Mouse (Mus musculus) heart, adult 2 months (tissue): ENCODE measurements around the gene Rcn1. TPM values are rescaled to one million over a fixed set of nuclear protein-coding genes. Genes with fewer than 3 reads are reported as not detected.

Source experiments
- DNase-seq, 2 experiments: peaks; one replicate each; pipeline ENCODE4 v3.0.0; 2021
- H3K27ac ChIP-seq: fragments of 200-600 bp; 2 replicates; pipeline ENCODE4 v1.8.1; 2022
- H3K27me3 ChIP-seq: fragments of 200-500 bp; 2 replicates; pipeline ENCODE4 v1.6.1; 2012; ENCODE audit warnings: mild to moderate bottlenecking, low read length, inconsistent platforms, mixed read lengths; ENCODE audit not compliant: control insufficient read depth, insufficient read depth
- H3K36me3 ChIP-seq: fragments of 200-500 bp; 2 replicates; pipeline ENCODE4 v1.6.1; 2012; ENCODE audit warnings: low read length, inconsistent platforms; ENCODE audit not compliant: control insufficient read depth, insufficient read depth
- H3K4me1 ChIP-seq: fragments of 200-500 bp; 2 replicates; pipeline ENCODE4 v1.6.1; 2011; ENCODE audit warnings: low read length; ENCODE audit not compliant: control insufficient read depth, insufficient read depth
- H3K4me3 ChIP-seq: fragments of 200-600 bp; 2 replicates; pipeline ENCODE4 v1.8.1; 2022
- H3K79me2 ChIP-seq: fragments of 200-500 bp; replicated peaks from 2 replicates; pipeline ENCODE4 v1.6.1; 2012; ENCODE audit warnings: mild to moderate bottlenecking, inconsistent platforms, low read length, moderate library complexity, mixed read lengths; ENCODE audit not compliant: control insufficient read depth, insufficient read depth
- H3K9ac ChIP-seq: fragments of 200-500 bp; 2 replicates; pipeline ENCODE4 v1.6.1; 2012; ENCODE audit warnings: low read depth, mild to moderate bottlenecking, control low read depth, inconsistent platforms, low read length, mixed read lengths
- CTCF ChIP-seq: fragments of 200-600 bp; IDR thresholded peaks from 2 replicates; pipeline ENCODE4 v1.8.1; 2022; ENCODE audit warnings: antibody characterized with exemption, mild to moderate bottlenecking, moderate library complexity
- EP300 ChIP-seq: fragments of 200-500 bp; IDR thresholded peaks from 2 replicates; pipeline ENCODE4 v1.6.1; 2011; ENCODE audit warnings: low read depth, low read length, control low read depth; ENCODE audit not compliant: insufficient read depth
- POLR2A ChIP-seq: fragments of 200-500 bp; IDR thresholded peaks from 2 replicates; pipeline ENCODE4 v1.6.1; 2011; ENCODE audit warnings: mild to moderate bottlenecking, low read depth, low read length, control low read depth; ENCODE audit not compliant: insufficient read depth
- WGBS: fragments of 180-500 bp; shearing (Covaris S2); methylation state at CpG from one replicate; pipeline ENCODE4 v1.1.7; 2018; 5-methylcytosine and 5-hydroxymethylcytosine counted together
- intact Hi-C: fragments of 180-260 bp; cut with DNase I; formaldehyde crosslinking; loops from one replicate; pipeline ENCODE4 v1.15.1; 2025
- polyA plus RNA-seq: library from polyadenylated mRNA; depleted of rRNA; stranded (reverse); fragments of >200 nt; gene quantifications from 2 replicates; pipeline ENCODE4 v1.2.3, GENCODE M21; 2012
- total RNA-seq, 2 experiments: library from RNA; stranded (reverse); gene quantifications; 2 replicates each; pipeline ENCODE4 v1.2.3; 2021

The Rcn1 gene
- total and polyA plus RNA-seq, 3 experiments = 6.9 to 21.4 (median 20.7) TPM

GRCm38 (mm10) chr2:105391414-105391784 lies 7.7 kb downstream of the Rcn1 start:
- Histone ChIP-seq H3K4me3 (no peak overlapping the region), H3K9ac (no peak overlapping the region), H3K4me1 (peaks cover 1% of the 10 kb centered on the region), H3K27me3 (no peaks in the 10 kb centered on the region), H3K79me2 (no peaks in the 10 kb centered on the region), H3K27ac (no peak overlapping the region), H3K36me3 (no peaks in the 10 kb centered on the region)
- intact Hi-C loops = no loop called here
- TF ChIP-seq CTCF (no peak), EP300 (no peak), POLR2A (no peak)
- 91% methylated on average over 4 of the region's 4 CpGs for WGBS
- no peak for DNase-seq

- 77% methylated on average over 6 of the region's 6 CpGs for WGBS
- no peak for TF ChIP-seq CTCF
- TF ChIP-seq POLR2A = no peak
- no peak for TF ChIP-seq EP300
- Histone ChIP-seq H3K36me3 (no peaks in the 10 kb centered on the region), H3K79me2 (no peaks in the 10 kb centered on the region), H3K27ac (no peak overlapping the region), H3K27me3 (no peaks in the 10 kb centered on the region), H3K9ac (no peak overlapping the region), H3K4me3 (no peak overlapping the region), H3K4me1 (no peaks in the 10 kb centered on the region)
- intact Hi-C loops = no loop called here
- no peak for DNase-seq
Observed at GRCm38 (mm10) chr2:105390653-105391413, 8.3 kb downstream of the Rcn1 start.

- WGBS = 62% methylated on average over 17 of the region's 17 CpGs
- DNase-seq = no peak
- Histone ChIP-seq H3K79me2 (no peaks in the 10 kb centered on the region), H3K27ac (no peak overlapping the region), H3K4me3 (no peak overlapping the region), H3K27me3 (no peaks in the 10 kb centered on the region), H3K4me1 (no peaks in the 10 kb centered on the region), H3K9ac (no peak overlapping the region), H3K36me3 (no peaks in the 10 kb centered on the region)
- intact Hi-C loops = no loop called here
- TF ChIP-seq EP300 (no peak), CTCF (no peak), POLR2A (no peak)
Observed at GRCm38 (mm10) chr2:105389007-105389890, 9.9 kb downstream of the Rcn1 start.

- H3K27ac ChIP-seq = no peak overlapping the region
- H3K36me3 ChIP-seq = no peaks in the 10 kb centered on the region
- DNase-seq = no peak
- 77% methylated on average over 4 of the region's 4 CpGs for WGBS
- no peak overlapping the region for H3K9ac ChIP-seq
- no peaks in the 10 kb centered on the region for H3K4me1 ChIP-seq
- no peaks in the 10 kb centered on the region for H3K27me3 ChIP-seq
- intact Hi-C loops = no loop called here
- no peak for TF ChIP-seq POLR2A
- H3K79me2 ChIP-seq = no peaks in the 10 kb centered on the region
- H3K4me3 ChIP-seq = no peak overlapping the region
Observed at GRCm38 (mm10) chr2:105386418-105386817, 12.7 kb downstream of the Rcn1 start.

- H3K27me3 ChIP-seq = no peaks in the 10 kb centered on the region
- no peak for DNase-seq
- intact Hi-C loops = no loop called here
- H3K4me1 ChIP-seq = no peaks in the 10 kb centered on the region
- TF ChIP-seq POLR2A (no peak), CTCF (no peak), EP300 (no peak)
- H3K36me3 ChIP-seq = no peaks in the 10 kb centered on the region
- H3K27ac ChIP-seq = no peak overlapping the region
- H3K9ac ChIP-seq = no peak overlapping the region
- no peaks in the 10 kb centered on the region for H3K79me2 ChIP-seq
- 79% methylated on average over 3 of the region's 3 CpGs for WGBS
- no peak overlapping the region for H3K4me3 ChIP-seq
Observed at GRCm38 (mm10) chr2:105384998-105385397, 14.1 kb downstream of the Rcn1 start.

- no peak for DNase-seq
- H3K4me1 ChIP-seq = no peaks in the 10 kb centered on the region
- intact Hi-C loops = no loop called here
- 74% methylated on average over 8 of the region's 8 CpGs for WGBS
- no peaks in the 10 kb centered on the region for H3K27me3 ChIP-seq
- no peaks in the 10 kb centered on the region for H3K36me3 ChIP-seq
- H3K4me3 ChIP-seq = no peak overlapping the region
- TF ChIP-seq CTCF (no peak), POLR2A (no peak), EP300 (no peak)
- H3K9ac ChIP-seq = no peak overlapping the region
- H3K79me2 ChIP-seq = no peaks in the 10 kb centered on the region
- no peak overlapping the region for H3K27ac ChIP-seq
Observed at GRCm38 (mm10) chr2:105383063-105383462, 16.1 kb downstream of the Rcn1 start.
